Mouse (Mus musculus): Measurements from ENCODE around the gene Ptges. TPM values are rescaled to one million over a fixed set of nuclear protein-coding genes. Genes with fewer than 3 reads are reported as not detected.

The Ptges gene
- polyA plus RNA-seq, 2 experiments from 2014 or later: 0.09 TPM; not detected in 1

DNA sequence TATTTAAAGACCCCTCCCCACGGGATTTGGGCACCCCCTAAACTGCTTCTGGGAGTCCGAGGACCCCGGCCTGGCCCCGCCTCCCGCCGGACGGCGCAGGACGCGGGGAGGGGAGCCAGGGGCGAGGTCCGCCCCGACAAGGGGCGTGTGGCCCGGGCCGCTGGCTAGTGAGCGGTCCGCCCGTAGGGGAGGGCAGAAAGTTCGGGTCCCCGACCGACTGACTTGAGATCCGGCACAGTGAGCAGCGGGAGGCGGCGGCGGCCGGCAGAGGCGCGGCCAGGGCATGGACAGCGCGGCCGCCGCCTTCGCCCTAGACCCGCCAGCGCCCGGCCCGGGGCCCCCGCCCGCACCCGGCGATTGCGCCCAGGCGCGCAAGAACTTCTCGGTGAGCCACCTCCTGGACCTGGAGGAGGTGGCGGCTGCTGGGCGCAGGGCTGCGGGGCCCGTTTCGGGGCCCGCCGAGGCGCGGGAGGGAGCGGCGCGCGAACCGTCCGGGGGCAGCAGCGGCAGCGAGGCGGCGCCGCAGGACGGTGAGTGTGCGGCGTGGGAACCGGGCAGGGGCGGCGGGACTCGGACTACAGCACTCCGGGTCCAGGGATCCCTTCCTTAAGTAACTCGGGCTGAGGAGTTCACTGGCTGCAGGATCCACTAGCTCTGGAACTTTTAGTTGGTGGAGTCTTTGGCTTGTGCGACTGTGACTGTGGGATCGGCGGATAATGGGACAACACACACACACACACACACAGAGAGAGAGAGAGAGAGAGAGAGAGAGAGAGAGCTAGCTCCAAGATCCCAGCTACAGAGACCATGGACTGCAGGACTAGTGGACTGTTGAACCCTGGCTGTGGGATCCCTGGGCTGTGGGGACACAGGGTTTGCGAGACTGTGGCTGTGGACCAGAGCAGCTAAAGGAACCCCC, 84.3 kb downstream of the Ptges start:
- ATAC-seq: no peak

GRCm38 (mm10) chr2:30842615-30843014, 87.0 kb downstream of the Ptges start:
- ATAC-seq: no peak

Other genes with a start within 250 kb of the Ptges start
- gene 1700001O22Rik, start 126.2 kb downstream of the Ptges start, polyA plus RNA-seq (2017; shearing (Covaris generic)): under 1 TPM; 0.73 to 0.76 TPM
- gene Ntmt1, start 122.0 kb downstream of the Ptges start, polyA plus RNA-seq (2017; shearing (Covaris generic)): 10 to 100 TPM; 28.2 to 38.9 TPM
- 10 to 100 TPM; 27.4 to 36.2 TPM for gene Asb6, start 99.5 kb downstream of the Ptges start, polyA plus RNA-seq (2017; shearing (Covaris generic))
- not detected for gene Prrx2, start 94.9 kb downstream of the Ptges start, polyA plus RNA-seq (2017; shearing (Covaris generic))
- gene Tor1b, start 23.1 kb upstream of the Ptges start, polyA plus RNA-seq (2017; shearing (Covaris generic)): 10 to 100 TPM; 18.1 to 19.9 TPM
- 10 to 100 TPM; 63.1 to 67.7 TPM for gene Tor1a, start 38.1 kb upstream of the Ptges start, polyA plus RNA-seq (2017; shearing (Covaris generic))
- 10 to 100 TPM; 74.8 to 81.0 TPM for gene BC005624, start 52.3 kb upstream of the Ptges start, polyA plus RNA-seq (2017; shearing (Covaris generic))
- gene Usp20, start 52.4 kb upstream of the Ptges start, polyA plus RNA-seq (2017; shearing (Covaris generic)): 10 to 100 TPM; 11.6 to 15.0 TPM
- 100 to 1,000 TPM in 1 of 2 experiments, 10 to 100 TPM in 1; 99.6 to 101 TPM for gene Fnbp1, start 212.1 kb upstream of the Ptges start, polyA plus RNA-seq (2017; shearing (Covaris generic))
- 10 to 100 TPM; 44.8 to 45.0 TPM for gene Gpr107, start 222.5 kb upstream of the Ptges start, polyA plus RNA-seq (2017; shearing (Covaris generic))

All from activated CD4-positive, CD25-positive, alpha-beta regulatory T cell, adult 4 months (primary cell).